In genomic region chr4:127651601-127652000, GRCm38 (mm10) we compare ENCODE assay signal across 19 mouse cellular contexts.
"Had no signal": no experiment of that assay in that cellular context is flagged by ENCODE, and none has a peak within 500 bp of the region (broad histone marks: within the 10 kb centered on the region; RNA-seq: fewer than 3 reads in every experiment).

No protein-coding gene starts in this region.

- H3K4me3 ChIP-seq: midbrain, embryonic 10.5 days; midbrain, embryonic 12.5 days; myocyte; neural tube, embryonic 13.5 days; neural tube, embryonic 15.5 days had no signal

- DNase-seq: lung, adult 18-20 months; lung, embryonic 14.5 days; lung, postnatal 10 days; lung, postnatal 4 days; midbrain, embryonic 14.5 days; retina, postnatal 1 day; right cerebral cortex, adult 18-20 months; right cerebral cortex, postnatal 25 days; right cerebral cortex, postnatal 4 days; spleen, adult 18-20 months; thymus, adult 2 months; thymus, postnatal 25 days; thymus, postnatal 4 days had no signal

- H3K4me1 ChIP-seq: midbrain, embryonic 10.5 days; midbrain, embryonic 12.5 days; neural tube, embryonic 15.5 days had no signal

- H3K9ac ChIP-seq: lung, embryonic 14.5 days; midbrain, embryonic 12.5 days; neural tube, embryonic 13.5 days; neural tube, embryonic 15.5 days had no signal

- H3K4me2 ChIP-seq: lung, embryonic 14.5 days; midbrain, embryonic 12.5 days; neural tube, embryonic 13.5 days; neural tube, embryonic 15.5 days had no signal

- H3K9me3 ChIP-seq: midbrain, embryonic 10.5 days; midbrain, embryonic 12.5 days; neural tube, embryonic 13.5 days; neural tube, embryonic 15.5 days had no signal

- H3K27ac ChIP-seq: midbrain, embryonic 10.5 days; midbrain, embryonic 12.5 days; neural tube, embryonic 13.5 days; neural tube, embryonic 15.5 days had no signal

- H3K27me3 ChIP-seq: midbrain, embryonic 12.5 days; neural tube, embryonic 13.5 days; neural tube, embryonic 15.5 days had no signal

- ATAC-seq: midbrain, embryonic 16.5 days had no signal

- H3K36me3 ChIP-seq: midbrain, embryonic 10.5 days; midbrain, embryonic 12.5 days; neural tube, embryonic 13.5 days; neural tube, embryonic 15.5 days had no signal
